Mouse (Mus musculus) hindbrain, embryonic 14.5 days (tissue): ENCODE data around the gene Syf2. TPM values are rescaled to one million over a fixed set of nuclear protein-coding genes. Genes with fewer than 3 reads are reported as not detected.
A peak's percentile ranks its signal among the peaks of the same experiment; 100 is the strongest.

ENCODE experiments used
- ATAC-seq: fragments of 200-750 bp; cut with Nextera tagmentation; 2 replicates; pipeline ENCODE4 v1.8.0; 2017; ENCODE audit warnings: moderate number of reproducible peaks, mild to moderate bottlenecking, moderate TSS enrichment, moderate library complexity; ENCODE audit not compliant: low FRiP score
- DNase-seq: peaks from one replicate; pipeline ENCODE4 v3.0.0-alpha.2; 2015; ENCODE audit warnings: low spot score
- H3K27ac ChIP-seq: fragments of 300-500 bp; sonication (generic); 2 replicates; pipeline ENCODE4 v1.5.1; 2014; ENCODE audit warnings: mild to moderate bottlenecking, moderate library complexity
- H3K27me3 ChIP-seq: fragments of 300-500 bp; sonication (generic); 2 replicates; pipeline ENCODE4 v1.6.1; 2014; ENCODE audit warnings: mild to moderate bottlenecking, low read length, mixed read lengths; ENCODE audit not compliant: control insufficient read depth, insufficient read depth
- H3K36me3 ChIP-seq: fragments of 300-500 bp; sonication (generic); replicated peaks from 2 replicates; pipeline ENCODE4 v1.6.1; 2014; ENCODE audit not compliant: control insufficient read depth, insufficient read depth
- H3K4me1 ChIP-seq: fragments of 300-500 bp; sonication (generic); replicated peaks from 2 replicates; pipeline ENCODE4 v1.6.1; 2014; ENCODE audit warnings: antibody characterized with exemption, low read length, mixed read lengths; ENCODE audit not compliant: control insufficient read depth, insufficient read depth
- H3K4me2 ChIP-seq: fragments of 300-500 bp; sonication (generic); replicated peaks from 2 replicates; pipeline ENCODE4 v1.6.1; 2014; ENCODE audit warnings: mild to moderate bottlenecking, moderate library complexity
- H3K4me3 ChIP-seq: fragments of 300-500 bp; sonication (generic); replicated peaks from 2 replicates; pipeline ENCODE4 v1.5.1; 2014; ENCODE audit warnings: mild to moderate bottlenecking, low read length
- H3K9ac ChIP-seq: fragments of 300-500 bp; sonication (generic); 2 replicates; pipeline ENCODE4 v1.6.1; 2014
- H3K9me3 ChIP-seq: fragments of 300-500 bp; sonication (generic); 2 replicates; pipeline ENCODE4 v1.6.1; 2016; ENCODE audit warnings: low read length; ENCODE audit not compliant: control insufficient read depth
- WGBS: fragments of 180-500 bp; shearing (Covaris S2); extraction: QIAGEN DNeasy Blood & Tissue Kit; methylation state at CpG from one replicate; pipeline ENCODE4 v1.1.7; 2014; 5-methylcytosine and 5-hydroxymethylcytosine counted together
- polyA plus RNA-seq: library from polyadenylated mRNA; unstranded; fragments of >200 nt; fragmentation: Nextera tagmentation; extraction: Ambion mirVana; gene quantifications from 2 replicates; pipeline ENCODE4 v1.2.1, GENCODE M21; 2014

Syf2 gene
- polyA plus RNA-seq, 1 experiment from 2014 or later: 50.2 TPM

GRCm38 (mm10) chr4:134913413-134913812 is 17.3 kb upstream of the Syf2 start:
- H3K27ac ChIP-seq: no peak overlapping the region
- H3K9ac ChIP-seq: peak overlapping the region; percentile 93
- H3K9me3 ChIP-seq: no peaks in the 10 kb centered on the region
- peak overlapping the region; percentile 58 for H3K4me2 ChIP-seq
- no peaks in the 10 kb centered on the region for H3K27me3 ChIP-seq
- ATAC-seq (no peak), DNase-seq (peak; percentile 66)
- H3K36me3 ChIP-seq: peaks cover 37% of the 10 kb centered on the region
- H3K4me3 ChIP-seq: peak overlapping the region; percentile 89
- 32% methylated on average over 3 of the region's 3 CpGs for WGBS
- 0 out of 2 replicates have a peak, but pooled peaks cover 5% of the 10 kb centered on the region for H3K4me1 ChIP-seq

DNA sequence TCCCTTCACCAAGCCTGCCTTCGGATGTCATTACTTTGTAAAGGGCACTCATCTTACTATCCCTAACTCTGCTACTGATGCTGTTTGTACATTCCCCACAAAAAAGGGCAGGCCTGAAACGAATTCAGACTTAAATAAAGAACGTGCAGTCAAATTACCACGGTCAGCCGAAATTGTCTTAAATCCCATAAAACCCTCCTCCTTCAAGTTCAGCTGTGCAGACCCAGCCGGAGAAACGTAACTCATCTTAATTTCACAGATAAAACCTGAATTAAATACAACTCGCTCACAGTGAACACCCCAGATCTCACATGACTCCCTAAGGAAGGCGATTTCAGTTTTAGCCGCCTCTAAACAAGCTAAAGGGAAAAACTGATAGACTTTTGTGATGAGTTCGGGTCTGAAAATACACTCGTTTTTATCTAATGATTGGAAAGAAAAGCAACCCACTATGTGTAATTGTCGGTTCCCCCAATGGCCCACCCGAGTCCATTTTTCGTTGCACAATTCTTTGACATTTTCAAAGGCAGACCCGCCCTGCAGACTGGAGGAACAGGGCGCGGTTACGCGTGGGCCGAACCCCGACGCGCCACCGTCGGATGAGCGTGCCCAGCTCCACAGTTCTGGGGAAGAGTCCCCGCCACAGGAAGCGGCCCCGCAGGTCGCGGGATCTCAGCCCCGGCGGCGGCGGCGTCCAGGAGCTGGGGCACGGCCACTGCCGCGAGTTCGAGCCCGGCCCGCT is 16.4 kb upstream of the Syf2 start:
- Histone ChIP-seq H3K27ac (peak overlapping the region; percentile 89), H3K4me2 (peak overlapping the region; percentile 58), H3K4me1 (0 out of 2 replicates have a peak, but pooled peaks cover 5% of the 10 kb centered on the region), H3K36me3 (peaks cover 28% of the 10 kb centered on the region), H3K9me3 (no peaks in the 10 kb centered on the region), H3K27me3 (no peaks in the 10 kb centered on the region), H3K9ac (peak overlapping the region; percentile 93), H3K4me3 (peak overlapping the region; percentile 89)
- 2% methylated on average over 43 of the region's 43 CpGs for WGBS
- DNase-seq (no peak), ATAC-seq (peak; percentile 60; the same call in 1 of the 2 replicates)

- Histone ChIP-seq H3K9me3 (no peaks in the 10 kb centered on the region), H3K4me2 (peak within 1 kb of the TSS; percentile 58), H3K27ac (peak within 1 kb of the TSS; percentile 89), H3K36me3 (peaks cover 23% of the 10 kb centered on the region), H3K4me3 (peak within 1 kb of the TSS; percentile 89), H3K9ac (peak within 1 kb of the TSS; percentile 93), H3K27me3 (no peaks in the 10 kb centered on the region), H3K4me1 (0 out of 2 replicates have a peak, but pooled peaks cover 5% of the 10 kb centered on the region)
- peak; percentile 84 for ATAC-seq
- peak; percentile 94 for DNase-seq
- under 1% methylated on average over 25 of the region's 25 CpGs for whole genome bisulfite sequencing
Observed at GRCm38 (mm10) chr4:134914864-134915209, 15.9 kb upstream of the Syf2 start, which contains the start of gene Tmem50a. Gene Tmem50a (minus strand): TSS chr4:134915024.

DNA sequence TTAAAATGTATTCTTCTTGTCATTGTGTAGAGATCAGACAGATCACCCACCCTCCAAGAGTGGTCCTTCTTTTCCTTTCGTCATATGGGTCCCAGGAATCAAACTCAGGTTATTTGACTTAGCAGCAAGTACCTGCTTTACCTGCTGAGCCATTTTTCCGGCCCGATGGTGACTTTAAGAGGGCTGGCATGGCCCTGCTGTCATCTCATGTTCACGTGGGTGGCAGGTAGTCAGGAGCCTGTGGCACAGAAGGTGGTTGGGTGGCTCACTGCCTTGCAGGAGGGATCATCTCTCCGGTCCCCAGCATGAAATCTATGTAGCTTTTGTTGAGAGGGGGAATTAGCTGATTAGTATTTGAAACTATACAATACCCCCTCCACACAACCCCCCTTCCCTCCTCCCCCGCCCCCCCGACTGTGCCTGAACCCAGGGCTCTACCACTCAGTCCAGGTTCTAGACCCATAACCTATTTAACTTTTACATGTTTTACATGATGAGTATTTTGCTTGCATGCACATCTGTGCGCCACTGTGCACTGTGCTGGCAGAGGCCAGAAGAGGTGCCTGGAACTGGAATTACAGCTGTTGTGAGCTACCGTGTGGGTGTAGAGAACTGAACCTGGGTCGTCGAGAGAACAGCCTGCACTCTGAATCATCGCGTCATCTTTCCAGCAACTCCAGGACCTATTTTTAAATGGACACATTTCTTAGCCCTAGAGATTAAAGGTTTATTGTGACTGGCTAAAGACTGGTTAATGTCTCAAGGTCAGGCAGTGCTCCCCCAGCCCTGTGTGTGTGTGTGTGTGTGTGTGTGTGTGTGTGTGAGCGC is 15.3 kb upstream of the Syf2 start:
- Histone ChIP-seq H3K9ac (peak overlapping the region; percentile 93), H3K4me3 (peak overlapping the region; percentile 89), H3K36me3 (peaks cover 18% of the 10 kb centered on the region), H3K27me3 (no peaks in the 10 kb centered on the region), H3K27ac (peak overlapping the region; percentile 62; the same call in 1 of the 2 replicates), H3K4me1 (0 out of 2 replicates have a peak, but pooled peaks cover 5% of the 10 kb centered on the region), H3K9me3 (no peaks in the 10 kb centered on the region), H3K4me2 (peak overlapping the region; percentile 58)
- 64% methylated on average over 14 of the region's 14 CpGs for WGBS
- DNase-seq (no peak), ATAC-seq (peak; percentile 41; the same call in 1 of the 2 replicates)

GRCm38 (mm10) chr4:134917194-134917593 is 13.5 kb upstream of the Syf2 start:
- DNase-seq (no peak), ATAC-seq (no peak)
- H3K9me3 ChIP-seq: no peaks in the 10 kb centered on the region
- WGBS: 81% methylated on average over 3 of the region's 3 CpGs
- H3K27ac ChIP-seq: no peak overlapping the region
- H3K4me2 ChIP-seq: no peak overlapping the region
- H3K36me3 ChIP-seq: peaks cover 4% of the 10 kb centered on the region; the same call in 1 of the 2 replicates
- no peak overlapping the region for H3K9ac ChIP-seq
- H3K27me3 ChIP-seq: no peaks in the 10 kb centered on the region
- 0 out of 2 replicates have a peak, but pooled peaks cover 5% of the 10 kb centered on the region for H3K4me1 ChIP-seq
- H3K4me3 ChIP-seq: no peak overlapping the region

- ATAC-seq (no peak), DNase-seq (no peak)
- H3K36me3 ChIP-seq: no peaks in the 10 kb centered on the region
- H3K4me1 ChIP-seq: 0 out of 2 replicates have a peak, but pooled peaks cover 10% of the 10 kb centered on the region
- H3K27ac ChIP-seq: no peak overlapping the region
- no peak overlapping the region for H3K9ac ChIP-seq
- H3K27me3 ChIP-seq: no peaks in the 10 kb centered on the region
- no peak overlapping the region for H3K4me3 ChIP-seq
- 67% methylated on average over 7 of the region's 7 CpGs for WGBS
- no peak overlapping the region for H3K4me2 ChIP-seq
- no peaks in the 10 kb centered on the region for H3K9me3 ChIP-seq
Observed at GRCm38 (mm10) chr4:134918381-134918780, 12.3 kb upstream of the Syf2 start.

GRCm38 (mm10) chr4:134919733-134920540 is 10.8 kb upstream of the Syf2 start:
- Histone ChIP-seq H3K36me3 (peaks cover 6% of the 10 kb centered on the region; the same call in 1 of the 2 replicates), H3K27me3 (no peaks in the 10 kb centered on the region), H3K9ac (no peak overlapping the region), H3K4me3 (no peak overlapping the region), H3K4me1 (peaks cover 12% of the 10 kb centered on the region), H3K9me3 (no peaks in the 10 kb centered on the region), H3K27ac (no peak overlapping the region), H3K4me2 (no peak overlapping the region)
- ATAC-seq (no peak), DNase-seq (no peak)
- 41% methylated on average over 12 of the region's 12 CpGs for WGBS

- peaks cover 13% of the 10 kb centered on the region for H3K36me3 ChIP-seq
- DNase-seq: no peak
- no peak overlapping the region for H3K4me3 ChIP-seq
- H3K9ac ChIP-seq: no peak overlapping the region
- H3K27me3 ChIP-seq: no peaks in the 10 kb centered on the region
- H3K27ac ChIP-seq: no peak overlapping the region
- H3K4me2 ChIP-seq: no peak overlapping the region
- no peak for ATAC-seq
- 98% methylated on average over 6 of the region's 6 CpGs for WGBS
- H3K4me1 ChIP-seq: peaks cover 19% of the 10 kb centered on the region
- no peaks in the 10 kb centered on the region for H3K9me3 ChIP-seq
Observed at GRCm38 (mm10) chr4:134920631-134921030, 10.1 kb upstream of the Syf2 start.
